Mouse (Mus musculus) frontal cortex, adult 2 months (tissue): ENCODE results near the gene Hint3. TPM values are rescaled to one million over a fixed set of nuclear protein-coding genes. Genes with fewer than 3 reads are reported as not detected.
"Not testable (repeated sequence)": the region's sequence is repeated elsewhere in the genome, so short reads cannot be mapped to it uniquely, and the experiment has no call there.

Source experiments
- DNase-seq, 2 experiments: peaks; one replicate each; pipeline ENCODE4 v3.0.0; 2022; ENCODE audit warnings: low spot score in 1 of 2; ENCODE audit errors: extremely low spot score in 1 of 2
- polyA plus RNA-seq: library from polyadenylated mRNA; depleted of rRNA; stranded (reverse); fragments of >200 nt; gene quantifications from 2 replicates; pipeline ENCODE4 v1.2.3, GENCODE M21; 2012; rRNA removed

Hint3 gene
- polyA plus RNA-seq = 15.5 and 17.0 TPM in 2 replicates

DNA sequence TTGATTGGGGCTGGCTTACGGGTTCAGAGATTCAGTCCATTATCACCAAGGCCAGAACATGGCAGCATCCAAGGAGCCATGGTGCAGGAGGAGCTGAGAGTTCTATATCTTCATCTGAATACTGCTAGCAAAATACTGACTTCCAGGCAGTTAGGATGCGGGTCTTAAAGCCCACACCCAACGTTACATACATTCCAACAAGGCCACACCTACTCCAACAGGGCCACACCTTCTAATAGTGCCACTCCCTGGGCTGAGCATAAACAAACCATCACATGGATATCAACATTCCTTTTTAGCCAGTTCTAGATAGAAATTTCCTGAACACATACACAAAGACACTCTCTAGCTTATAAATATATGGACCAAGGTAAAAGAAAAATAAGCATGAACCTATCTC is at the start of gene Hint3:
Gene Hint3 (minus strand): TSS at position 120 of the 400 bp plus-strand sequence.
- DNase-seq = no peak

- no peak for DNase-seq
Observed at GRCm38 (mm10) chr10:30678051-30678450, 48.6 kb upstream of the Hint3 start.

DNA sequence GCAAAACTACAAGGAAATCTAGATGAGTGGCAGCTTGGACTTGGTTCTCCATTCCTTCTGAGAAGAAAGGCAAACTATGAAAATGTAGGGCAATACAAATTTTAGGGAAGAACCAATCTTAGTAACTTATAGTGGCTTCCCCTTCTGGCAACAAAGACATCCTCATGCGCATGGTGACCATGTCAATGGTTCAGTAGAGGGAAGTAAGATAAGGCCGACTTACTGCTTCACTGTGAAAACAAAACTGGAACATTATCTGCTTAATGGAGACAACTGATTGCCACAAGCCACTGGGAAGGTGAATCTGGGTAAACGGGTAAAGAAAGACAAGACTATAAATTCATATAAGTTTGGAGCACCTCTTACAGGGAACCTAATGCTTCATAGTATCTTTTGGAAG is 45.4 kb upstream of the Hint3 start:
- DNase-seq = no peak

DNA sequence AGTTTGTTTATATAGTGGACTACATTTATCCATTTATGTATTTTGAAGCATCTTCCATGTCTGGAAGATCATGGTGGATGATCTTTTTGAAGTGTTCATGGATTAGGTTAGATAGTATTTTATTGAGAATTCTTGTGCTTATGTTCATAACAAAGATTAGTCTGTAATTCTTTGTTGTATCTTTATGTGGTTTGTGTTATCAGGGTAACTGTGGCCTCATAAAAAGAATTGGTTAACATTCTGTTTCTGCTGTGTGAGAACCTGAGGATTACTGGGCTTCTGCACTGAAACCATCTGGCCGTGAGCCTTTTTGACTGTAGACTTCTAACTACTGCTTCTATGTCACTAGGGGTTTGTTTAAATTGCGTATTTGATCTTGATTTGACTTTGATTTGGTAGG is 37.1 kb upstream of the Hint3 start:
- no peak for DNase-seq

GRCm38 (mm10) chr10:30660564-30661328 is 31.3 kb upstream of the Hint3 start:
- peak in 1 of 2 experiments; percentile 44 for DNase-seq

- DNase-seq = no peak
Observed at GRCm38 (mm10) chr10:30655655-30656054, 26.2 kb upstream of the Hint3 start.

- DNase-seq = no peak
Observed at GRCm38 (mm10) chr10:30647681-30648080, 18.2 kb upstream of the Hint3 start.

DNA sequence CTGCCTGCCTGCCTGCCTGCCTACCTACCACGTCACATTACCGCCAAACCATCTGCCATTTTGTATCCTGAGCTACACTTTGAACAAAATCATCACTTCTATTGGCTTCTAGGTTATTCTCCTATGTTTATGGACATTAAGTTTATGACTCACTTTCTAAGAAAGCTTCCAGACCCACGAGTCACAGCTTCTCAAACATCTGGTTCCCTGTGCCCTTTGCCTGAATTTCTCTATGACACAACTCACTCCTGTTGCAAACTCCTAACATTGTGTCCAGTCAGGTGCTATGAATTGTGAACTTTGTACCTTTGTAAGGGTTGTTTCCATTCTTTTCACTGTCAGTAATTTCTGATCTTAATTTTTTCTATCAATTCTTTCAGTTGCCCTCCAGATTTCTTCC is 8.8 kb upstream of the Hint3 start:
- DNase-seq = no peak

- DNase-seq = not testable (repeated sequence)
Observed at GRCm38 (mm10) chr10:30636474-30637154, 7.2 kb upstream of the Hint3 start.

DNA sequence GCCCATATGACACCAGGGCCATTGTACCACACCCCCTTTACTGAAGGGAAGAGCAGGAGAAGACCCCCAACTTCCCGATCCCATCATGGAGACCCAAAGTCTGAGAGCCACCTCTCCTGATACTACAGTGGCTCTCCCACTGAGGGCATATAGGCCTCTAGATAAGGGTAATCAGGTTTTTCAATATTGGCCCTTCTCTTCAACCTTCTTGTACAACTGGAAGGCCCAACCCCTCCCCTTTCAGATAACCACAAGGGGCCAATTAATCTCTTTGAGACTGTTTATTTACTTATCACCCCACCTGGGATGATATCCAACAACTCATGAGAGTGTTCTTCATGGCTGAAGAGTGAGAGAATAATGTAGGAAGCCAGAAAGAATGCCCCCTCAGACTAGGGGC is 3.3 kb upstream of the Hint3 start:
- no peak for DNase-seq

GRCm38 (mm10) chr10:30629977-30630376 is 545 bp upstream of the Hint3 start:
- no peak for DNase-seq

DNA sequence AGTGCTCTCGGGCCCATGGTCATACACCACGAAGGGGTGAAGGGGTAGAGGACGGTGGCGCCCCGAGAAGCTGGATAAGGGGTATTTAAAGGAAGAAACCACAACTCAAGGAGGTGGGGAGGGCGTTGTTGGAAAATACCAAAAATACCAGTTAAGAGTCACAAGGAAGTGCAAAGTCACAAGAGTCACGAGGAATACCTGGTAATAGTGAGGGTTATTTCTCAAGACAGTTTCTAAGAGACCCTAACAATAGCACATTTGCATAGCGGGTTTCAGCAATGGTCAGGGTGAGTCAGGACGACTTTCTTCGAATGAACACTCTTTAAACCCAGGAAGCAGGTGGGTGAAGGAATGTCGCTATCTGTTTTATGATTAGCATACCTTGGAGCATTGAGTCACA is 988 bp downstream of the Hint3 start:
- not testable (repeated sequence) for DNase-seq

DNA sequence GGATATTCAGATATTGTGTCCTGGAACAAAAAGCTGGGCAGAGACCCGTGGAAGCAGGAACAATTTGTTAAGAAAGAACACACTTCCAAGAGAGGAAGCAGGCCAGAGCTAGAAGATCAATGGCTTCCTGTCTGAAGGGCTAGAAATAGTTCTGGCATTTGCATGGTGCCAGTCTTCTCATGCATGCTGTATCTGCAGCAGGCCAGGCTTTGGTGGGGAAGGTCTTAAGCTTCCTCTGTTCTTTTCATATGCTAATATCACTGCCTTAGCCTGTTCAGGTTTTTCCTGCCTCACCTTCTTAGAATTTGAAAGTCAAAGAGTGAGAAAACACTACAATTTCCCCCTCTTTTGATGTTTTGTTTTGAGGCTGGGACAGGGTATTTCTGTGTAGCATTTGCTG is 1.9 kb downstream of the Hint3 start:
- DNase-seq = no peak

DNA sequence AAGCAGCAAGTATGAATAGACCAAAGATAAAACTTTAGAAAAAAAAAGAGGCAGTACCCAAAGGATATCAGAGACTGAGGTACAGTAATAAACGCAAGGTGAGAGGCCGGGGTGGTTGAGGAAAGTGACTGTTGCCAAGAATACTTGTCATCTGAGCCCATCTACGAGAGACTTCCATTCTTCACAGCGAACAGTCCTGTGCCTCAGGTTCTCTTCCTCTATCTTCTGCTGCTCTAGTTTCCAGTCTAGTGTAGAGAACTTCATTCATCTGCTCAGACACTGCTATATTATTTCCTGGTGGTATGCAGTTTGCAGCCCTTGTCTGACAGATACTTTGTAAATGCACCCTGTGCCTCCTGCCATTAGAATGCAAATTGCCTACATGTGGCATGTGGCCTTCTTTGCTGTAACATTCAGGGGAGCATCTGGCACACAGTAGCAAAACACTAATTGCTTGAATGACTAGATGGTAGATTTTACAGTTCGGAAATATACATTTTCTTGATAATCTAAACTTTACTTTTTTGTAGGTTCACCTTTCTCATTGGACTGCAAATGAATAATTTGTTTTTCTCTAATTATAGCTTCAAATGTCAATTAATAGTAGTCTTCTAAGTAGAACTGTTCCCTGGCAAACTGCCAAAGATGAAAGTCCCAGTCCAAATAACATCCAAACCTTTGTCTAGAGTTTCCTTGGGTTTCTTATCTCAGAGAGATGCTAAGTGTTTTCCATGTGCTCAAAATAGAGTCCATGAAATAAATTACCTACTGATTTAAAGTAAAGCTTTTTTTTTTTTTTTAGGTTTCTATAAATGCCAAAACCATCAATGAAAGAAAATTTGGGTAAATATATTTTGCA is 5.0 kb downstream of the Hint3 start:
- no peak for DNase-seq

- no peak for DNase-seq
Observed at GRCm38 (mm10) chr10:30622928-30623327, 6.5 kb downstream of the Hint3 start.

DNA sequence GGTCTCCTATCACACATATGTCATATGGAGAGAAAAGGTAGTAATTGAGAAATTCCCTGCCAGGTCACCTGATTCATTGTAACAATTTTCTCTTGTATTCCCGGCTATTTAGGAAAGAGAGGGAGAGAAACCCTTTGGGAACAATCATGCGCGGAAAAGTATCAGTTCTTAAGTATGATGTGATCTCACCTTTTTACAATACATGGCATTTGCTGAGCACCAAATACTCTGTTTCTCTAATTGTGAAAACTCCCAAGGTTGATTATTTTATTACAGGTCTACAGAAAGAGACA is 10.6 kb downstream of the Hint3 start:
- DNase-seq = no peak

DNA sequence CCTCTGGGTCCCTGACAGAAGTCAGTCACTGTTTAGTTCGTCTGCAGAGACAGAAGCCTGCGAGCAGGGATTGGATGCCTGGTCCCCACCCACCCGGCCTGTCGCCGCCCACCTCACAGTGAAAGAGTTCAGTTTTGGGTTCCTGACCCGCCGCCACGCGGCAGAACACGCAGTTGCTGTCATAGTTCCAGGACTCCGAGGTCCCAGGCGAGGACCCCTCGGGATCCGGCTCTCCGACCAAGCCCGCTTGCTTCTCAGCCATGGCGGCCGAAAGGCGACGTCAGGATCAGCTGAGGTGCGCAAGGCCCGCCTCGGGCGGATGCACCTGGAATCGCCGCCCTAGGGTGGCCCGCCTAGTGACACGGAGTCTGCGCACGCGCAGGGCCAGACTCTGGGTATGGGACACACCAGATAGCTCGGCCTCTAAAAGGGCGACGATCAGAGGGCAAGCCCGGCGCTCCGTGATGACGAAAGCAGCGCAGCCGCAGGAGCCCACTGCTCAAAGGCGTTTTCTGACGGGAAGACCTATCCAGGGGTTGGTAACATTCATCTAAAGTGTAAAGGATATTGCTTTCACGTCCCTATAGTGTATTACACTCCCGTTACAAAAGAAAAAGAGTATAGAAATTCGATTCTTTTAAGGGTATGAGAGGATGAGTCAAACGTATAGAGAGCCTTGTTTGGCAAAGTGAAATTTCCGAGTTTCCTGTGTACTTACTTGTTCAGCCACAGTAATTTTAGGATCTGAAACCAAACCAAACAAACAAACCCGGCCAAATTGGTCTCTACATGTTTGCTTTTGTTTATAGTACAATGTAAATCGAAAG is 11.1 kb downstream of the Hint3 start:
- DNase-seq = peak; percentile 99

GRCm38 (mm10) chr10:30613039-30613438 is 16.4 kb downstream of the Hint3 start:
- DNase-seq = no peak

DNA sequence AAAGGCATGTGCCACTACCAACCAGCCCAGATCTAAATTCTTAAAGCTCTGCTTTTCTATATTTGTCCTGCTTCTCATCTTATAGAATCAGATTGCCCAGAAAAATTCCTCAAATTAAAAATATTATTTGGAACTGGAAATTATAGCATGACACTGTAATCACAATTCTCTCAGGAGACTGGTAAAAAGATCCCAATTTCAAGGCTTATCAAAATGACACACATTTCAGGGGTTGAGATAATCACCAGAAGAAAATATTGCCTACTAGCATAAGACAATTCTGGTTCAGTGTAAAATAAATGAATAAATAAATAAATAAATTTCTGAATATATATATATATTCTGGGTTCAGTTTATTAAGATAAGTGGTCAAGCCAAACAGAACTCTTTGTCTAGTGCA is 19.8 kb downstream of the Hint3 start:
- no peak for DNase-seq

DNA sequence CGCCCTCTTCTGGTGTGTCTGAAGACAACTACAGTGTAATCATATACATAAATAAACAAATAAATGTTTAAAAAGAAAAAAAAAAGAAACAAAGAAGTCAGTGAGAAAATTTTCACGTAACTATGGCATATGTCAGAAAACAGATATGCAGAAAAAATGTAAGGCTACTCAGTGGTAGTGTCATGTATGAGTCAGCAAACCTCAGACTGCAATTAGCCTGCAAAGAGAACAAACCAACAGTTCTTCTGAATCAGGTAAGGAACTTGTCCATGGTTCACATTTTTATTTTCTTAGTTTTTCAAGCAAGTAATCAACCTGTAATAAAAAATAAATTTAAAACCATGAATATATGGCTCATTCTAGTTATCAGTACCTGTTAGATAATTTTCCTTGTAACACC is 21.3 kb downstream of the Hint3 start:
- no peak for DNase-seq

DNA sequence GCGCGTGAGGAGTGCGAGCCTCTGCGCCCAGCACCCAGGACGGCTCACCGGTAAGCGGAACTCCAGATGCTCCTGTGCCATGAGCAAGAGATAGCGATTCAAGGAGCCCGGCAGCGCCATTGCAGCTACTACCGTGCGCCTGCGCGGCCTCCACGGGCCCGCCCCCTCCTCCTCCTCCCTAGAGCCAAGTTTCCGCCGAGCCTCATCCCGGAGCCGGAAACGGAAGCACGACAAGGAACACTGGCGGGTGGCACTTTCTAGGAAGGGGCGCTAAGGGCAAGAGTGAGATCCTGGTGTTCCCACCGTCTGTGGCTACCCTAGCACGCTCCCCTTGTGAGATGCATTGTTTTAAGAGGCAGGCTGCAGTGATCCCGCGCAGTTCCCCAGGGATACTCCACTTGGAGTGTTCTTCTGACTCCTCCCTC is 28.9 kb downstream of the Hint3 start, which contains the start of gene Trmt11:
Gene Trmt11 (minus strand): TSS at position 208 of the 425 bp plus-strand sequence.
- peak; percentile 77 to 94 for DNase-seq
